Mouse (Mus musculus): ENCODE measurements around the gene Tmigd1.

- TF ChIP-seq CTCF (IDR thresholded peaks at IDR 0.05; ENCODE audit: insufficient read depth, low read length) (no peak), POLR2A (IDR thresholded peaks at IDR 0.05; ENCODE audit: borderline replicate concordance, extremely low read depth, low read depth, low read length) (no peak)
Observed at GRCm38 (mm10) chr11:76891738-76892349, 10.1 kb upstream of the Tmigd1 start.

Data from lung, adult 2 months (tissue).